Mouse (Mus musculus): ENCODE data around the gene Ripk3.

GRCm38 (mm10) chr14:55745861-55746237 lies 42.8 kb downstream of the Ripk3 start:
- no peak for TF ChIP-seq POLR2A (IDR thresholded peaks at IDR 0.05; ENCODE audit: low read depth, low read length)
- no peak for TF ChIP-seq CTCF (IDR thresholded peaks at IDR 0.05; ENCODE audit: extremely low read depth, insufficient read length, insufficient replicate concordance, low read depth, low read length)
